Mouse (Mus musculus): ENCODE measurements around the gene Zfp526. TPM values are rescaled to one million over a fixed set of nuclear protein-coding genes. Genes with fewer than 3 reads are reported as not detected.
"Not testable (repeated sequence)": the region's sequence is repeated elsewhere in the genome, so short reads cannot be mapped to it uniquely, and the experiment has no call there.

Gene Zfp526
- polyA plus RNA-seq, 1 experiment from 2014 or later, result 3.6 TPM

DNA sequence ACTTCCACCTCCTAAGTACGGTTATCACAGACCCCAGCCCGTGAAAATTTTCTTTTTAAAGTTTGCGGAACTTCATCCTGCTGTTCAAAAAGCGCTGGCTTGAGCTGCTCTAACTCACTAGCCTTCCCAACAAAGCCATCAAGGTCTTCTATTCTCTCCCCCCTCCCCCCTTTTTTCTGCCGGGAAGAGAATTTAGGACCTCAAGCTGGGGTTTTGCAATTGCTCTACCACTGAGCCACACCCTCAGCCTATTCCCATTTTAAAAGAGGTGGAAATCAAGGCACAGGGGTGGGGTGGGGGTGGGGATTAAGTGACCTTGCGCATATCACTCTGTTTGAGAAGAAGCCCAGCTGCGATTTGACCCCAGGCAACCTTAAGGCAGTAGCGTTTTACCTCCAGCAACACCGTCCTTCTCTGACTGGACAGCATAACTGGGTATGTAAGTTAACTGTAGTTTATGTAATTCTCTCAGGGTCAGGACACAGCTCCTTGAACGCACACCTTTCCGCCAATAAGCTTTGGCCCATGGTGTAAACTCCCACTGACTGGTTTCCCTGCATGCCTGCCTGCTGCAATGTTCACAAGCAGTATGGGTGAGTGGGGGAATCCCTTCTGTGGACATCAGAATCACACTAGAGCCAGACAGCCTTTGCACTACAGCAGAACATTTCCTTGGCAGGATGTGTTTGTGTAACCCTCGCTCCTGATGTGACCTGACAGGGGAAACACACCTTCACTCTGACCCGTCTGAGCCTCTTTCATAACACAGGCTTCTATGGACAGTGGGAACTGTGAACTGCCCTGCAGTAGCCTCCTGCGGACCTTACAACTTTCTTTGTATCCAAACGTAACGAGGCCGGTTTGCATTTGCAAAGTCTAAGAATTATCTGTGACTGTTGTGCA is 43.0 kb downstream of the Zfp526 start:
- Histone ChIP-seq H3K27ac (no peak overlapping the region), H3K4me2 (no peak overlapping the region), H3K4me3 (no peak overlapping the region), H3K36me3 (no peaks in the 10 kb centered on the region), H3K4me1 (peaks cover 10% of the 10 kb centered on the region), H3K27me3 (no peaks in the 10 kb centered on the region), H3K9me3 (no peaks in the 10 kb centered on the region), H3K9ac (no peak overlapping the region)
- ATAC-seq (ENCODE audit: borderline replicate concordance, extremely low read depth, low FRiP score, low TSS enrichment), result no peak
- WGBS, result 27% methylated on average over 17 of the region's 17 CpGs

DNA sequence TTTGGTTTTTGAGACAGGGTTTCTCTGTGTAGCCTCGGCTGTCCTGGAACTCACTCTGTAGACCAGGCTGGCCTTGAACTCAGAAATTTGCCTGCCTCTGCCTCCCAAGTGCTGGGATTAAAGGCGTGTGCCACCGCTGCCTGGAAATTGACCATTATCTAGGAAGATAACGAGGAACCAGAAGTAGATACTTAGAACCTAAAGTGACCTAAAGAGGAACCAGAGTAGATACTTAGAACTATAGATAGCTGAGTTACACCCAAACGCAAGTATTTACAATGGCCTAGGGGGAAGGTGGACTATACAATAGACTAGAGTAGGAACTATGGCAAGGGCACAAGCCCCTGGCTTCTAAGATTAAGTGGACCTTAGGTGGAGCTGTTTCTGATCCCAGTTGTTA is 44.5 kb downstream of the Zfp526 start:
- 86% methylated on average over 5 of the region's 5 CpGs for WGBS
- H3K9me3 ChIP-seq; H3K4me2 ChIP-seq; H3K27me3 ChIP-seq; H3K27ac ChIP-seq; ATAC-seq (ENCODE audit: borderline replicate concordance, extremely low read depth, low FRiP score, low TSS enrichment); H3K4me3 ChIP-seq; H3K9ac ChIP-seq; H3K36me3 ChIP-seq: not testable (repeated sequence)
- H3K4me1 ChIP-seq, result peaks cover 19% of the 10 kb centered on the region

DNA sequence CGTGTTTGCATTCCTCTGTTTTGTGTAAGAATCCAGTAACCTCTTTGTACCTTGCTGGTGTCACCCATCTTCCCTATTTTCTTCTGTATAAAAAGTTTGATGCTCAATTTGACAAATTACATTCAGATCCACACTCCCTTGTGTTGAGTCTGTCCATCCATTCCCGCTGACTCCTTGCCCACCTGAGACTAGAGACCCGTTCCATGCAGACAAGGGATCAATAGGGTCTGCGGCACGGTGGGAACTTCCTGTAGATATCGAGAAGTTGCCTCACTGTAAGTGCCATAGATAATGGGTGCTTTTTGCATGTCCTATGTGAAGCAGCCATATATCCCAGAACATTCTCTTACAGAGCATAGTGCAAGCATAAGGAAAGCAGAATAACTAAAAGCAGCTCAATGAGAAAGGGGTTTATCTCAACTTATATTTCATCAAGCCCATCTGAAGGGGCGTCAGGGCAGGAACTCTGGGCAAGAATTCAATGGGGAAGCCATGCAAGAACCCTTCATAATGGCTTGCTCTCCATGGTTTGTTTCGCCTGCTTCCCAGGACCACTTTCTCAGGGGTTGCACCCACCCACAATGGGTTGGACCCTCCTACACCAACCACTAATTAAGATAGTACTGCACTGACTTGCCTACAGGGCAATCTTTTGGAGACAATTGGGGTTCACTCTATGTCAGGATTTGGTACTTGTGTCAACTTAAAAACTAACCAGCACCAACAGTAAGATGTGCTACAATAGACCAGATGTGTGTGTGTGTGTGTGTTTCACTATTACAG is 45.1 kb downstream of the Zfp526 start:
- Histone ChIP-seq H3K27me3 (no peaks in the 10 kb centered on the region), H3K4me1 (peaks cover 19% of the 10 kb centered on the region), H3K27ac (no peak overlapping the region), H3K4me2 (peak overlapping the region; percentile 65; the same call in 1 of the 2 replicates), H3K4me3 (no peak overlapping the region), H3K36me3 (peaks cover 4% of the 10 kb centered on the region; the same call in 1 of the 2 replicates), H3K9ac (no peak overlapping the region), H3K9me3 (no peaks in the 10 kb centered on the region)
- no peak for ATAC-seq (ENCODE audit: borderline replicate concordance, extremely low read depth, low FRiP score, low TSS enrichment)
- WGBS, result 86% methylated on average over 8 of the region's 8 CpGs

DNA sequence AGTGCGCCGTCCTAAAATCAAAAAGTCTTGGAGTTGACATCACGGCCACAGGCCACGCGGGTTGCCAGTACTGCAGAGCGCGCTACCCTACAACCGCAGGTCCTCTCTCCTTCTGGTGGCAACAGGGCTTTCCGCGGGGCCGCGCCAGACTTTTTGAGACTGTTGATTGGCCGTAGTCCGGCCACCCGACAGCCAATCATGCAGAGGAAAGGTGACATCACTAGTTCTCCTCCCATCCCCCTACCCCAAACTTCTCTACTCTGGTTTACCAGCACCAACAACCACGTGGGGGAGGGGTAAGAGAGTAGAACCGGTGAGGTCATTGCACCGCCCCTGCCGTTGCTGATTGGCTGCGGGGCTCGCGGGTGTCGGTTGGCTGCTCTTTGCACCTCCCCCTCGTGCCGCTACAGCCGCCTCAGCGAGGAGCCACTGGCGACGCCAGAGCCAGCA is 46.1 kb downstream of the Zfp526 start, which contains the start of gene Cic:
TSS of gene Cic (plus strand) at position 404 of the 450 bp plus-strand sequence.
- Histone ChIP-seq H3K4me1 (peaks cover 19% of the 10 kb centered on the region), H3K4me2 (peak within 1 kb of the TSS; percentile 65), H3K9ac (peak within 1 kb of the TSS; percentile 76), H3K27ac (peak within 1 kb of the TSS; percentile 94), H3K9me3 (no peaks in the 10 kb centered on the region), H3K36me3 (peaks cover 13% of the 10 kb centered on the region; the same call in 1 of the 2 replicates), H3K27me3 (no peaks in the 10 kb centered on the region), H3K4me3 (peak within 1 kb of the TSS; percentile 73)
- peak; percentile 88 for ATAC-seq (ENCODE audit: borderline replicate concordance, extremely low read depth, low FRiP score, low TSS enrichment)
- 0% methylated on average over 29 of the region's 29 CpGs for WGBS

DNA sequence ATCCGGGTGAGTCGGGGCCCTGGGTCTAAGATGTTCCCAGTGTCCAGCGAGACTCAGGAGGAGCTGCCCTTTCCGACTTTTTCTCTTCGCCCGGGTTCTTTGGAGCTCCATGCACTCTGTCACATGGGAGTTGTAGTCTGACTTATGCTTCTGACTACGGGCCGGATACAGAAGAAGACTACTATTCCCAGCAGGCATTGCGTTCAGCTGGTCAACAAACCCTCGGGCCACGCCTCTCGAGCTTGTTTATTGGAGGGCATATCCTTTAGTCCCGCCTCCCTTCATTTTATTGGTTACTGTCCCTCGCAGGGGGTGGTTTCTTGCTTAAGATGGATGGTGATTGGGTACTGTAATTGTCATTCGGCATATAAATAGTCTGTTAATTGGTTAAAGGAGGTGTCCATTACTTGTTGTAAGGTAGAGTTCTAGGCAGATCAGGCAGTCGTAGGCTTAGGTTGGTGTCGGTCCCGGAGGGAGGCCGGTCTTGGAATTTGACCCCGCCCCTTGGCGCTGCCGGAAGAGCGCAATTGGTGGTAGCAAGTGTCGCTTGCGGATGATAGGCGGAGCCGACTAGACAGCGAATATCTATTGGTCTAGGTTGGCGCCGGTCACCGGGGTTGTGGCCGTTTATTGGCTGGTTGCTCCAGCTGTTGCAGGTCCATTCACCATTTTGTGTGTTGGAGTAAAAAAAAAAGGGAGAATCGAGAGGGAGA is 46.7 kb downstream of the Zfp526 start:
- Histone ChIP-seq H3K9ac (peak overlapping the region; percentile 76), H3K4me1 (peaks cover 19% of the 10 kb centered on the region), H3K27me3 (no peaks in the 10 kb centered on the region), H3K36me3 (peaks cover 16% of the 10 kb centered on the region; the same call in 1 of the 2 replicates), H3K27ac (peak overlapping the region; percentile 94), H3K9me3 (no peaks in the 10 kb centered on the region), H3K4me3 (peak overlapping the region; percentile 73), H3K4me2 (peak overlapping the region; percentile 65)
- ATAC-seq (ENCODE audit: borderline replicate concordance, extremely low read depth, low FRiP score, low TSS enrichment), result peak; percentile 95
- under 1% methylated on average over 33 of the region's 33 CpGs for WGBS

DNA sequence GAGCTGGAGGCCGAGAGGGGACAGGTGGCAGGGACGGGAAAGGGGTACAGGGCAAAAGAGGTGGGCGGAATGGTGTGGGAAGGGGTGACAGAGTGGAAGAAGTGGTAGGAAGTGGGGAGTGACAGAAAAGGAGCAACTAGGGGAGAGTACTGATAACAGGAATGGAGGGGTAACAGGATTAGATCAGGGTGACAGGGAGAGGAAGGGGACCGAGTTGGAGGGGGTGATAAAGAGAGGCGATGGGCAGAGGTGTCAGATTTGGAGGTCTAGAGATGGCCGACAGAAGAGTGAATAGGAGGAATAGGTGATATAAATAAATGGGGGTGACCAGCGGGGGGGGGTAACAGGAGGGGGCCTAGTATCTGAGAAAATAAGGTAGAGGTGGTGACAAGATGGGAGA is 47.4 kb downstream of the Zfp526 start:
- no peaks in the 10 kb centered on the region for H3K27me3 ChIP-seq
- peak overlapping the region; percentile 76 for H3K9ac ChIP-seq
- peaks cover 23% of the 10 kb centered on the region for H3K4me1 ChIP-seq
- H3K27ac ChIP-seq, result peak overlapping the region; percentile 74
- H3K9me3 ChIP-seq, result no peaks in the 10 kb centered on the region
- ATAC-seq (ENCODE audit: borderline replicate concordance, extremely low read depth, low FRiP score, low TSS enrichment), result no peak
- H3K4me2 ChIP-seq, result peak overlapping the region; percentile 56
- WGBS, result 1% methylated on average over 7 of the region's 7 CpGs
- H3K4me3 ChIP-seq, result peak overlapping the region; percentile 73
- H3K36me3 ChIP-seq, result peaks cover 16% of the 10 kb centered on the region; the same call in 1 of the 2 replicates

DNA sequence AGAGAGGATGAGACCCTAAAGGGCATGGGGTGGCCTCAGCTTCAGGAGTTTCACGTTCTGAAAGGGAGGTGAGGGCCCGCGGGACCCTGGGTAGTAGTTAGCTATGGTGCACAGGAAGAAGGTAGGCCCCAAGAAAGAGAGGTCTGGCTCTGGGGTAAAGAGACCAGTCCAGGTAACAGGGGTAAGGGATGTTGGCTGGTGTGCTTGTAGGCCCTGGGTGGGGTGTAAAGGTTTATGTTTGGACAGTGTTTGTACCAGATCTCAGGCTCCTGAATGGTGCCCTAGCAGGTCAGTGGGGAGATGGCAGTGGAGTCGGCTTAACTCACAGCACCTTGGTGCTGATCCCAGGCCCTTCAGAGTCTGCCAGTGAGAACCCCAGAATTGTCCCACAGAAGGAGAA is 47.8 kb downstream of the Zfp526 start:
- Histone ChIP-seq H3K36me3 (peaks cover 16% of the 10 kb centered on the region; the same call in 1 of the 2 replicates), H3K4me3 (peak overlapping the region; percentile 73), H3K9ac (peak overlapping the region; percentile 76), H3K27me3 (no peaks in the 10 kb centered on the region), H3K4me2 (peak overlapping the region; percentile 56), H3K4me1 (peaks cover 24% of the 10 kb centered on the region), H3K9me3 (no peaks in the 10 kb centered on the region), H3K27ac (peak overlapping the region; percentile 31)
- ATAC-seq (ENCODE audit: borderline replicate concordance, extremely low read depth, low FRiP score, low TSS enrichment), result no peak
- 32% methylated on average over 4 of the region's 4 CpGs for whole genome bisulfite sequencing

DNA sequence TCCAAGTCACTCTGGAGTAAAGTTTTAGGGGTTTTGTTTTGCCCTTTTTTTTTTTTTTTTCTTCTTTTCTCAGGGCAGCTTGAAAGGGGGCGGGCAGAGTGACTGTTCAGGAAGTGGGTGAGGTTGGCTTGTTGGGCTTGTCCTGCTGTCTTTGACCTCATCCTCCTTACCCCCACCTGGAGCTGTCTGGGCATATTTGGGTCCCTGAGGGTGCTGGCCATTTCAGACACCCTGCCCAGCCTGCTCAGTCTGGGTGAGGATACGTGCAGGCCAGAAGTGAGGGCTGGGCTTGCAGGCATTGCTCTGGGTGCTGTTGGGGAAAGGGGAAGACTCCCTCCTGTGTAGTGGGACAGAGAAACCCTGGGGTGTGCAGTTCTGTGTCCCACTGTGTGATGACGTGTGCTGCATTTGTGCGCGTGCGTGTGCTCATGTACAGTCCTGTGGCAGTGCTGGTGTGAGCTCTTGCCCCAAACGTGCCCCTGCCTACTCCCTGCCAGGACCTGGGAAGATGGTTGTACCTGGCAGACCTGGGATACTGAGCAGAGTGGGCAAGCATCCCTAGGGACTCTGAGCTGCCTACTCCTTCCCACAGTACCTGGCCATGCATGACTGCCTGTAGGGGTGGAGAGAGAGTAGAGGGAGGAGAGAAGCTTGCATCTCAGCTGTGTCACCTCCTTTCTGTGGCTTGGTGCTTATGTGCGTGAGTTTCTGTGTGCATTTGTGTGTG is 48.5 kb downstream of the Zfp526 start:
- Histone ChIP-seq H3K9ac (0 out of 2 replicates have a peak overlapping the region, but pooled peaks have one; percentile 76), H3K36me3 (peaks cover 16% of the 10 kb centered on the region; the same call in 1 of the 2 replicates), H3K4me1 (peaks cover 24% of the 10 kb centered on the region), H3K4me2 (peak overlapping the region; percentile 56), H3K4me3 (peak overlapping the region; percentile 73), H3K27me3 (no peaks in the 10 kb centered on the region), H3K9me3 (no peaks in the 10 kb centered on the region), H3K27ac (no peak overlapping the region)
- ATAC-seq (ENCODE audit: borderline replicate concordance, extremely low read depth, low FRiP score, low TSS enrichment), result no peak
- WGBS, result 80% methylated on average over 8 of the region's 8 CpGs

DNA sequence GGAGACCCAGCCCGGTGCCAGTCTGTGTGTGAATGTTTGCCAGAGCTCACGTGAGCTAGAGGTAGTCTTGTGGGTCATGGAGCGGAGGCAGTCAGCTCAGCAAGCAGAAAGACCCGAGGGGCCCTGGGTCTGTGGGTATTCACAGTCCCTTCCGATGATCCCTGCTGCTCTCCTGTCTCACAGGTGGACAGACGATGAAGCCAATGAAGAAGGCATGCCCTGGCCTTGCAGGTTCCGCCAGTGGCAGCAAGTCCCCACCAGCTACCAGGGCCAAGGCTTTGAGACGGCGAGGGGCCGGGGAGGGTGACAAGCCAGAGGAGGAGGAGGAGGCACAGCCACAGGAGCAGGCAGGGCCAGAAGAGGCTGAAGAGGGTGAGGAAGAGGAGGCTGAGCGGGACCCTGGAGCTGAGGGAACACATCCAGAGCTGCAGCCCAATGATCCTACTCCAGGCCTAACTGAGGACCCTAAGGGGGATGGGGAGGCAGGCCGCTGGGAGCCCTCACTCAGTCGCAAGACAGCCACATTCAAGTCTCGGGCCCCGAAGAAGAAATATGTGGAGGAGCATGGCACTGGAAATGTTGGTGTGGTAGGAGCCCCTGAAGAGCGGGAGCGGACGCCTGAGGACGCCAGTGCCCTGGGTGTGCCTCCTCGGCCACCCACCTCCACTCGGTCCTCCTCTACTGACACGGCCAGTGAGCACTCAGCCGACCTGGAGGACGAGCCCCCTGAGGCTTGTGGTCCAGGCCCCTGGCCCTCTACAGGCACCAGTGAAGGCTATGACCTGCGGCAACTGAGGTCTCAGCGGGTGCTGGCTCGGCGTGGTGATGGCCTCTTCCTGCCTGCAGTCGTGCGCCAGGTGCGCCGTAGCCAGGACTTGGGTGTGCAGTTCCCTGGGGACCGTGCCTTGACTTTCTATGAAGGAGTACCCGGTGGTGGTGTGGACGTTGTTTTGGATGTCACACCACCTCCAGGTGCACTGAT is 49.7 kb downstream of the Zfp526 start:
- Histone ChIP-seq H3K4me1 (peaks cover 26% of the 10 kb centered on the region), H3K4me3 (no peak overlapping the region), H3K9ac (no peak overlapping the region), H3K27ac (no peak overlapping the region), H3K36me3 (peaks cover 16% of the 10 kb centered on the region; the same call in 1 of the 2 replicates), H3K4me2 (no peak overlapping the region), H3K27me3 (no peaks in the 10 kb centered on the region), H3K9me3 (no peaks in the 10 kb centered on the region)
- WGBS, result 86% methylated on average over 35 of the region's 35 CpGs
- ATAC-seq (ENCODE audit: borderline replicate concordance, extremely low read depth, low FRiP score, low TSS enrichment), result no peak

Data from lung, embryonic 15.5 days (tissue).